Mouse (Mus musculus) adrenal gland, postnatal 36 days (tissue): ENCODE results near the gene Cldn8. TPM values are rescaled to one million over a fixed set of nuclear protein-coding genes. Genes with fewer than 3 reads are reported as not detected.

Experiments used
- DNase-seq, 2 experiments: peaks; one replicate each; pipeline ENCODE4 v3.0.0; 2021; ENCODE audit warnings: mixed read lengths in 1 of 2
- long read RNA-seq, 2 experiments: library from polyadenylated mRNA; stranded (forward); transcript quantifications; one replicate each; pipeline ENCODE4 v2.0.0; 2021; ENCODE audit warnings: borderline sequencing depth in 2 of 2
- total RNA-seq, 2 experiments: library from RNA; stranded (reverse); gene quantifications; 2 replicates each; pipeline ENCODE4 v1.2.3; 2021

Cldn8 gene
- not detected for total RNA-seq
- long read RNA-seq, experiment 1: 0 reads
- long read RNA-seq, experiment 2: 0 reads

DNA sequence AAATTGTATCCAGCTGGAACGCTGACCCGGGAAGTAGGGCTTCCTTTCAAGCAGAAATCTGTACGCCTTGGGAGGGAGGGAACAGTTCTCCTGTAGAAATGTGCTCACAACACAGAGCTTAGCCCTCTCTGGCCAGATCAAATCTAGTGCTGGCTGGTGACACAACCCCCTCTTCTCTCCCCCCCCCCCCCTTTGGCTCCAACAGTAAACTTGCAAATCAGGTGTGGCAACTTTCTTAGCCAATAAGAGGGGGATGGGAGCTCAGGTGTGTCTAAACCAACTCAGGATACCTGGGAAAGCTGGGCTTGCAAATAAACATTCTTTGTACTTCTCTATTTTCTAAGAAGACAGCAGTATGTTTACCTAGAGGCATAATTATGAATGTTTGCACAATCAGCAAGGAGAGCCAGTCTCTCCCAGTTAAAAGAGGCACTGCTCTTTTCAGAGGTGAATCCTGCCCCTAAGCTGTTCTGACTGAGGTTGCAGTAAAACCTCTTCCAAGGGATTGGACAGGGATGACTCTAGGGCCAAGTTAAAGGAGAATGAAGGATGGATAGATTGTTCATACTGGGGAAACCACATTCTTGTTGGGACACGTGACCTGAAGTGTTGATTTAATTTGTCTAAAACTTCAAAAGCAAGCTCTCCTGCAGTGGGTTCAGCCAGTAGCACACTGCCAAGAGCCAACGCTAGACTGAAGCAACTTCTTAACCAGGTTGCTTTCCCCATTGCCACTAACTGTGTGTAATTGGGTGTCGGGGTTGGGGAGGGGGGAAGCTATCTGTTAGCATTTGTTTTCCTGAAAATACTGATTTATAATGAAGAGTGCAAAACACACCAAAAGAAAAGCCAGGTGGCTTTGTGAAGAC lies at the start of gene Cldn8:
TSS of gene Cldn8 (minus strand) at position 139 of the 869 bp plus-strand sequence.
- no peak for DNase-seq

GRCm38 (mm10) chr16:88612712-88613111 lies 49.7 kb upstream of the Cldn8 start:
- no peak for DNase-seq

DNA sequence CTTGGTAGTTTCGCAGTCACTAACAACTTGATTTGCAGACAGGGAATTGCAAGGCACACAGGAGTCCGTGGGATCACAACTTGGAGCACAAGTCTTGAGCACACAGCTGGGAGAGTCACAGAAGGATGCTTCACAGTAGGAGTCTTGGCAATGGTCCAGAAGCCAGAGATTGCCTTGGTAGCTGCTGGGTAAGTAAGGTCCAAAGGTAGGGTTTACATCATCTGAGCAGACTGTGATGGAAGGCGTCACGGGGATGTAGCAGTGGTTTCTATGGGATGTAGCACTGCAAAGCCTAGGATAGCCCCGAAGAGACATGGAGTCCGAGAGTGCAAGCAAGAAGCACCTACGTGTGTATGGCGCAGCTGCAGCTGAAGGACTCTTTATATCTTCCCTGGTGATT lies 48.9 kb upstream of the Cldn8 start, which contains the start of gene Krtap24-1:
TSS of gene Krtap24-1 (minus strand) at position 358 of the 400 bp plus-strand sequence.
- no peak for DNase-seq

GRCm38 (mm10) chr16:88604570-88604969 lies 41.6 kb upstream of the Cldn8 start:
- no peak for DNase-seq

DNA sequence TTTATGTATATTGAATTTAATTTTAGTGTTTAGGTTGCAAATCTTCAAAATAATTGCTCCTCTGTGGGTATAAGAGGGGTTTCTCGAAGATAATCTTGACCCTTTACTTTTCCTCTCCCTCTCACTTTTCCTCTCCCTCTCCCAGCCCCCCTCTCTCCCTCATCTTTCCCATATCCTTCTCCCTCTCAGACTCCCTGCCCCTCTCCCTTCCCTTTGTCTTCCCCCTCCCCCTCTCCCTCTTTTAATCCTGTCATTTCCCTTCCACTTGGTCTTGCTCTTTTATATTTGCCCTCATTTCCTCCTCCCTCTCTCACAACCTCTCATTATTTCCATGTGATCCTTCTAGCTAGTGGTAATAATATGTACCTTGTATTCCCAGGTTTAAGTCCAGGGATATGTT lies 39.5 kb upstream of the Cldn8 start:
- no peak for DNase-seq

DNA sequence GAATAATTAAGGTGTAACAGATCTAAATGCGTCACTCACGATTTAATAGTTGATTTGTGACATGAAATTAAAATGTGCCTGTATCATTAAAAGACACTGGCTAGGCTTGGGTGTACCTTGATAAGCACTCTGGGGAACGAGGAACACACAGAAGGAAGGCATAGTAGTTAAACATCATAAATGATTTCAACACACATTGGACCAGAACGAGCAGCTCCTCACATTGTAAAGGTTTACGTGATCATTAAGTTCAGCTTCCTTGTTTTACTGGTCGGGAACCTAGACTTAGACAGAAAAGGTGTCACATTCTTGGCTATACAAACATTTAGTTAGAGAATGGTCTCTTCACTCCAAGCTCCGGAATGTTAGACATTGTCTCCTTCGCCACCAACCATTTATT lies 37.3 kb upstream of the Cldn8 start:
- no peak for DNase-seq

GRCm38 (mm10) chr16:88599504-88600237 lies 36.7 kb upstream of the Cldn8 start:
- DNase-seq: no peak

- peak; percentile 4 for DNase-seq
Measured at GRCm38 (mm10) chr16:88592758-88593157, 29.8 kb upstream of the Cldn8 start.

DNA sequence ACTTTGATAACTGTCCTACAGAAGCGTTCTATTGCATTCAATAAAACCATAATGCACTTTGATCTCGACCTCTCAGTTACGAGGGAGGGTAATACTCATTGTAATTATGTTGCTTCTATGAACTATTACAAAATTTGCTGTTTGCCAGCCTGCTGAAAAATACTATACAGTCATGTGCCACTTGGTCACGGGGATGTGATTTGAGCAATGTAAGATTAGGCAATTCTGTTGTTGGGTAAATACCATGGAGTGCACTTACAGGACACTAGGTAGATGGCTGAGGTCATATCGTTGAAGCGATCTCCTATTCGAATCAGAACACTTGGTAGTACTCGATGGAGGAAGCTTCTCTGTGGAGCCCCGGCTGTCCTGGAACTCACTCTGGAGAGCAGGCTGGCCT lies 20.4 kb upstream of the Cldn8 start:
- DNase-seq: no peak

DNA sequence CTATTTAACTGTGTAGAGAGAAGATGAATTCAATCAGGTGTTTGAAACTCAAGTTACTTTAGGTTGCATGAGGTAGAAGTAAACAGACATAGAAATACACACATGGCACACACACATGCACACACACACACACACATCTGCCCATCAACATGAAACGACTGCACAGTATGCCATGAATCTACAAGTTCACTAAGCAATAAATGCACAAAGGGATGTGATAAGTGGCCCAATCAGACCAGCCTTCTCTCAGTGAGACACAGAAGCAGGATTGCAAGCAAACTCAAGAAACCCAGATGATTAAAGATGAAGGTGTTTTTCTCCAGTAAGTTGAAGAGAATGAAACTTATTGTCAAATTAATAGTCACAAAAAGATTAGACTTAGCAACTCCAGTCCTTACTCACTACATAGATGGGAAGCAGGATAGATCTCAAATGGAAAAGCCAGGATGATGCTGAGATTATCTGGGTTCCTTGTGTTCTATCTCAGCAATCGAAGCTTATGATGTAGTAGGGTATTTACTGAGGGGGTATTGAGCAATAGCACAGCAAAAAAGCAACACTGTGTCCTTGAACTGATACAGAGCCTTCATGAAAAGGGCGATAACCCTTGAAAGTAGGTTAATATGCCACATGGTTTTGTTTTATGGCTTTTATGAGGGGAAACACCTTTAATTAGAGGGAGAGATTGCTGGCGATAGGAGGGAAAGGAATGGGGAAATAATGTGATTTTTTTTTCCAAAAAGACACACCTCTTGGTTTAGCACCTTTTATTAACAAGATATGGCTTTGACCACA lies 13.1 kb upstream of the Cldn8 start:
- DNase-seq: no peak

DNA sequence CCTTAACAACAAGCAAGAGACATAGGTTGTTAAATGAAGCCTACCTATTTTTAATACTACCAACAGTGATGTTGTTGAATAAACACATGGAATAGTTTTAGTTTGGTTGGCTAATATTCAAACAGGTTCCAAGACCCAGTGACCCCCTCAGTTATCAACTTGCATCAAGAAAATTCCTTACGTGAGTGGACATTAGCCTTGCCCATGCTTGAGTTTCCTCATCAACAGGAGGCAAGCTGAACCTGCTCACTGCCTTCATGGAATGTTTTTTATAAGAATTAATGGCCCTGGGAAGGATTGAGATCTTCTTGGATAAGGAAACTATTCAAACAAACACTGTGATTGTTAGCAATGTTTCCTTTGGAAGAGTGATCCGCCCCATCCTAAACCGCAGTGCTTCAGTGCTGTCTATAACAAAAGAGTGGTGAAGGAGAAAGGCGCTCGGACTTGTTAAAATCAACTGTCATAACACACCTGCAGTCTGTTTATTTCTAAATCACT lies 10.0 kb upstream of the Cldn8 start:
- DNase-seq: no peak

GRCm38 (mm10) chr16:88570136-88570535 lies 7.2 kb upstream of the Cldn8 start:
- DNase-seq: no peak

- DNase-seq: no peak
Measured at GRCm38 (mm10) chr16:88569732-88570131, 6.7 kb upstream of the Cldn8 start.

GRCm38 (mm10) chr16:88569096-88569495 lies 6.1 kb upstream of the Cldn8 start:
- no peak for DNase-seq

GRCm38 (mm10) chr16:88561617-88562164 lies 1.3 kb downstream of the Cldn8 start:
- no peak for DNase-seq

GRCm38 (mm10) chr16:88542488-88542887 lies 20.5 kb downstream of the Cldn8 start:
- peak in 1 of 2 experiments; percentile 32 for DNase-seq

DNA sequence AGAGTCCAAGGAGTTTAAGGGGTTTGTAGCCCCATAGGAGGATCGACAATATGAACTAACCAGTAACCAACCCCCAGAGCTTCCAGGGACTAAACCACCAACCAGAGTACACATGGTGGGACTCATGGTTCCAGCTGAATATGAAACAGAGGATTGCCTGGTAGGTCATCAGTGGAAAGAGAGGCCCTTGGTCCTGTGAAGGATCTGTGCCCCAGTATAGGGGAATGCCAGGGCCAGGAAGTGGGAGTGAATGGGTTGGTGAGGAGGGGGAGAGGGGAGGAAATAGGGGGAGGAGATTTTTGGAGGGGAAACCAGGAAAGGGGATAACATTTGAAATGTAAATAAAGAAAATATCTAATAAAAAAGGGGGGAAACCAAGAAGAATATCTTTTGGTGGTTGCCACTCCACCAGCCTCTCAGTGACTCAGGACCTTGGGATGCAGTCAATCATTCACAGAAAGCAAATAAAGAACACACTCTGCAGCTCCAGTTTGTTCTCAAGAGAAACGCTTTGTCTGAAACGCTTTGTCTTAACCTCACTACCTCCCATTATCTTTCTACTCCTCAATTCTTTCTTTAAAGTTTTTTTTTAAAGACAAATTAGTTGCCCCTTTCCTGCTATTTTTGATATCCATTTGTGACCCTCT lies 23.0 kb downstream of the Cldn8 start:
- DNase-seq: no peak

DNA sequence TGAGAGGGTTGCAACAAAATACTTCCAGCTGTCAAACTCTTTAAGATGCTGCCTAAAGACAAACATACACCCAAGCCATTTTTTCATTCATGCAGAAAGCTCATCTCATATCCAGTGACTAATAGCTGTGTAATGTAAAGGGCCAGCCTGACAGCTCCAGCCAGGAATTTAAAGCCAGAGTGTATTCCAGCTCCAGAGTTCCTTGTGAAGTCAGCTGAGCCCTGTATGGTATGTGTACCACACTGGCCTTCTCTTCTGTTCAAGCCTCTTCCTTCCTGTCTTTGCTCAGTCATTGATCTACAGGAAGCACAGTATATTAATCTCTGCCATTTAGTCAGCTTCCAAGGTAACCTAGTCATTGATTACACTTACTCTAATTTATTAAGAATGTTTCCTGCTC lies 51.6 kb downstream of the Cldn8 start:
- no peak for DNase-seq
